Mouse (Mus musculus) erythroblast, embryonic 14.5 days (primary cell): ENCODE measurements around the gene Plekha6.

Experiments used
- GATA1 ChIP-seq: IDR thresholded peaks from 2 replicates; pipeline ENCODE4 v1.6.1; 2012; ENCODE audit warnings: low read length, inconsistent platforms, mixed read lengths
- TAL1 ChIP-seq: IDR thresholded peaks from 3 replicates; pipeline ENCODE4 v1.6.1; 2012; ENCODE audit warnings: low read length, inconsistent platforms, mixed read lengths

GRCm38 (mm10) chr1:133317149-133317548 is 153.1 kb downstream of the Plekha6 start:
- TF ChIP-seq TAL1 = no peak
- TF ChIP-seq GATA1 = no peak
